Mouse (Mus musculus) neutrophil, adult 5-6 weeks (primary cell): Measurements from ENCODE around the gene Bag6. TPM values are rescaled to one million over a fixed set of nuclear protein-coding genes. Genes with fewer than 3 reads are reported as not detected.

Experiments
- ATAC-seq: fragments of 151-379, 151-347 bp; 2 replicates; pipeline ENCODE4 v1.8.0; 2017; ENCODE audit warnings: mild to moderate bottlenecking, moderate TSS enrichment; ENCODE audit not compliant: insufficient number of reproducible peaks, poor library complexity, low FRiP score, severe bottlenecking; ENCODE audit errors: extremely low read depth
- total RNA-seq: library from RNA; stranded (forward); fragments of 200-1000 nt; gene quantifications from 2 replicates; pipeline ENCODE4 v1.2.3, GENCODE M21; 2017

The Bag6 gene
- total RNA-seq, 1 experiment from 2014 or later: 159 TPM

- ATAC-seq: 0 out of 2 replicates have a peak, but pooled peaks have one; percentile 2
These were observed 778 bp downstream of the Bag6 start for GRCm38 (mm10) chr17:35135591-35136320.

DNA sequence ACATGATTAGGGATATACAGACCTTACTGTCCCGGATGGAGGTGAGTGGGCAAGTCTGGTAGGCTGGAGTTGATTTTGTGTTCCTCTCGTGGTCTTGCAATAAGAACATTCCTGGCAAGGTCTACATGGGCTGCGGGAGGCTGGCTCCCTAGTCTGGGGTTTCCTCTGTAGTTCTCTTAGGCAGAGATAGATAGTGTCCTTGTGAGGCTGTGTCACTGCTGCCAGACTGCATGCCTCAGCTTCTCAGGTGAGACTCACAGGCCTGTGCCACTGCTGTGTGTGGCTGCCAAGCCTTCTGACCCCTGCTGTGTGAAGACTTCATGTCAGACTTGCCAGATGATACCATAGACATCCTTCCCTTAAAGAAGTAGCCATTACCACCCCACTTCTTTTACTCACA lies 4.3 kb downstream of the Bag6 start:
- ATAC-seq: no peak

- ATAC-seq: no peak
These were observed 5.6 kb downstream of the Bag6 start for GRCm38 (mm10) chr17:35140490-35140996.

DNA sequence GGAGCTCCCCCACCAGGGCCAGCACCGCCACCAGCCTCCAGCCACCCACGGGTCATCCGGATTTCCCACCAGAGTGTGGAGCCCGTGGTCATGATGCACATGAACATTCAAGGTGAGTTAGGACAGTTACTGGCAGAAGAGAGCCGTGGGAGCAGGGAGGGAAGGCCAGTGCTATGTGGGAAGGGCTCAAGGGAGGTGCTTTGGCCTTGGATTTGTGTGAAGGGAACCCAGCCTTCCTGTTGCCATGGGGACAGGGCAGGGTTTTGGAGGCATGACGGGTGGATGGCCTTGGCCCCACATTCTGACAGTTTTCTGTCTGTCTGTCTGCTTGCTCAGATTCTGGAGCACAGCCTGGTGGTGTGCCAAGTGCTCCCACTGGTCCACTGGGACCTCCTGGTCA lies 7.0 kb downstream of the Bag6 start:
- no peak for ATAC-seq

GRCm38 (mm10) chr17:35146139-35146538 lies 11.2 kb downstream of the Bag6 start:
- ATAC-seq: no peak

GRCm38 (mm10) chr17:35147348-35147747 lies 12.4 kb downstream of the Bag6 start:
- ATAC-seq: no peak

DNA sequence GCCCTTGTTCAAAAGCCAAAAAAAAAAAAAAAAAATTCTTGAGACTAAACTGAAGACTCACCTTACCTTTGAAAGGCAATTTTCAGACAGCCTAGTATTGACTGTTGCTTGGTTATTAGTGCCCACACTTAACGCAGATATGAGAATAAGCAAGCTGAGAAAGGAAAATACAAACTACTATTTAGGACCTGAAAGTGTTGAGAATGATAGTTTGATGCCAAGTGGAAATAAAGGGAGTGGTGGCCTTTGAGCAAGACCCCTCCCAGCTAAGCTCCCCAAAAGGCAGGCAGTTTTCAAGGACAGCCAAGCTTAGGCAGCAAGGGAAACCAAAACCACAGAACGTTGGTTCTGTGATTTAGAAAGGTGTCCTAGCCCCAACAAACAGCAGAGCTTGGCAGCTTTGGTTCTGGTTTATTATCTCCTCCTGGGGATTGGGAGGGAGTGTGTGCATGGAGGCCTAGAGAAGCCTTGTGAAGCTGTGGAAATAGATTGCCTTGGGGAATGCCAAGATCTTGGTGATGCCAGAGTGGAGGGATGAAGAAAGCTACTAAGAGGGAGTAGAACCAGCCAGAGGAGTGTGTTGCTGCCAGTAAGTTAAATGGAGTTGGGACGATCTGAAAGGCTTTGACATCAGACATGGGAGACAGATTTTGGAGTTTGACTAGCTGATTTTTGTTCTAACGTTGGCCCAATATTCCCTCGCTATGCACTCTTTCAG lies 13.1 kb downstream of the Bag6 start:
- ATAC-seq: no peak

GRCm38 (mm10) chr17:35152121-35152520 lies 17.1 kb downstream of the Bag6 start:
- no peak for ATAC-seq

DNA sequence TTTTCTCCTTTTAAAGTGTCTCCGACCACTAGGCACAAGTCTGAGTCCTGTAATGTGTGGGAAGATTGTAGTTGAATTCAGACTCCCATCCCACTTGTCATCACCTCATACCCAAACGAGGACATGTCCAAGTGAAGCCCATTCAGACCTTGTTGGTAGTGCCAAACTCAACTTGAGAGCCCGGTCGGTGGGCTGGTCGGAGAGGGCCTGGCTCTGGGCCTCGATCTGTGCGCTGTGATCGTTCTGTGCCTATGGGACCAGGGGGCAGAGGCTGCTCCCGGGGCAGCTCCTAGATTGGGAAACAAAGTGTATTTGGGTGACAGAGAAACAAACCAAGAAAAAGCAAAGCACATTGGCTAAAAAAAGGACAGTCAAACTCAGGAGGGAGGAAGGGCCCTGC lies 18.1 kb downstream of the Bag6 start:
- no peak for ATAC-seq

GRCm38 (mm10) chr17:35153931-35154330 lies 19.0 kb downstream of the Bag6 start:
- ATAC-seq: no peak

GRCm38 (mm10) chr17:35154616-35155015 lies 19.6 kb downstream of the Bag6 start:
- no peak for ATAC-seq

- ATAC-seq: no peak
These were observed 20.5 kb downstream of the Bag6 start for GRCm38 (mm10) chr17:35155451-35155850.

GRCm38 (mm10) chr17:35156461-35157200 lies 21.7 kb downstream of the Bag6 start:
- ATAC-seq: no peak

DNA sequence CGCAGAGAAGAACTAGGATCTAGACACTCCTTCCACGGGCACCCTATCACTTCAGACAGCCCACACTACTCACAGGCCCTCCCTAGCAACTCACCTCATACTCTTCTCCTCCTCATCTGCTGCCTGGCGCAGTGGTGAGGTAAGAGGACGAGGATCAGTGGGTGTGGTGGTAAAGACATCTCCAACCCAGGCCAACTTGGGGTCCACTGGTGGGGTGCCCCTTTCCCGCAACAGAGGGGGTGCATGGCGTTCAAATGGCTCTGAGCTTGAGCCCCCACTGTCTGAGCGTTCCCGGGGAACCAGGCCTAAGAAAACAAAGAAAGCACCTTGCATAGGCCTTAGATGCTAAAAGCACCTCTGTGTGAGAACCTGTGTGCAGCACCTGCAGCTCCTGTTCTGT lies 22.3 kb downstream of the Bag6 start:
- no peak for ATAC-seq

GRCm38 (mm10) chr17:35157661-35158175 lies 22.7 kb downstream of the Bag6 start:
- ATAC-seq: no peak

DNA sequence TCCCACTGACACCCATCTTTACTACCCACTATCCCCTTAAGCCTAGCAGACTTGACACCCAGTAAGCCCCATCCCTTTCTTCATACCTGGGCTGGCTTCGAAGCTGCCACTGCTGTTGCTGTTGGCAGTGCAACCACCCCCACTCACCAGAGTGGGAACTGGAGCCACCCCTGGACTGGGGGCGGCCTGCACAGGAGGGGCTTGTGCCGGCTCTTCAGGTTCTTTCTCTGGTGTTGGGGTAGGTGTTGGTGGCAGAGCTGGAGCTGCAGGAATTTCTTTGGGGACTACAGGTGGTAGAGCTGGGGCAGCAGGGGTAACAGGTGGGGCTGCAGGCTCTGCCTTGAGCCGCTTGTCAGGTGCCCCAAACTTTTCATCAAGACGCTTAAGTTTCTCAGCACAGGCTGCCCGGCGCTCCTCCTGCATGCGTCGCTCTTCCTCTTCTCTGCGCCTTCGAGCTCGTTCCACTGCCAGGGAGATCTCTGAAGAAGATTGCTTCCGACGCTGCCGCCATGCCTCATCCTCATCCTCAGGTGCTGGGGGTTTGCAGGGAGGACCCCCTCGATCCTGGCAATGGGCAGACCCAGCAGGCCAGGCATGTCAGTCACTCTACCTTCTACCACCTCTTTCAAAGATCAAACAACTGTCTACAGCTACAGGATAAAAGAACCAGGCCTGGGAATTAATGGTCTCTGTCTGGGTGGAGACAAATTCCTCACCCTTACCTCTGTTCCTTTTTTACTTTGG lies 24.0 kb downstream of the Bag6 start:
- ATAC-seq: no peak

- no peak for ATAC-seq
These were observed 24.7 kb downstream of the Bag6 start for GRCm38 (mm10) chr17:35159638-35160037.

- ATAC-seq: no peak
These were observed 26.4 kb downstream of the Bag6 start for GRCm38 (mm10) chr17:35161421-35161820.

DNA sequence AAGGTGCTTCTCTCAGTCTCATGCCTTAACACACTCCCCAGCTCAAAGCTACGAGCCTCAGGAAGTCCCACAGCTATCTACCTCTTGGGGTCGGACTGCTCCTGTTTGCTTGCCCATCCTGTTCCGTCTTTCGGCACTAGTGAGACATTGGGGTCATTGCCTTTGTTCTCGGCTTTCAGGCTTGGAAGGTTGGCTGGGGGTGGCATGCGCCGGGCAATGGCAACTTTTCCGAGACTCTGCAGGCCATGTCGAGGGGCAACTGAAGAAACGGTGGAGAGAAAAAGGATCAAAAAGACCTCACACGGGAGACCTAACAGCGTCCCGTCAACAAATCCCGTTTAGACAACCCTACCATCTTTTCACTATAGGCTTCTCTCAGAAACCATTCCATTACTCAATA lies 27.1 kb downstream of the Bag6 start:
- ATAC-seq: no peak
